Mouse (Mus musculus) gastrocnemius, adult 8-10 months (tissue): ENCODE results near the gene Pik3cd. TPM values are rescaled to one million over a fixed set of nuclear protein-coding genes. Genes with fewer than 3 reads are reported as not detected.
"Not testable (repeated sequence)": the region's sequence is repeated elsewhere in the genome, so short reads cannot be mapped to it uniquely, and the experiment has no call there.

Experiments used
- DNase-seq, 2 experiments: peaks; one replicate each; pipeline ENCODE4 v3.0.0; 2022; ENCODE audit warnings: low spot score in 2 of 2
- total RNA-seq, 4 experiments: library from RNA; stranded (reverse); gene quantifications; 2 replicates each; pipeline ENCODE4 v1.2.4; 2022

The Pik3cd gene
- total RNA-seq = 10 to 100 TPM in 1 of 4 experiments, 1 to 10 TPM in 3; 7.9 to 10.6 (median 8.6) TPM

- peak; percentile 21 to 36 for DNase-seq
Observed at GRCm38 (mm10) chr4:149702210-149702979, at the start of gene Pik3cd. TSS of gene Pik3cd (minus strand) at chr4:149702571.

GRCm38 (mm10) chr4:149750671-149751070 is 48.3 kb upstream of the Pik3cd start:
- no peak for DNase-seq

- not testable (repeated sequence) for DNase-seq
Observed at GRCm38 (mm10) chr4:149749663-149750015, 47.3 kb upstream of the Pik3cd start.

GRCm38 (mm10) chr4:149749003-149749662 is 46.8 kb upstream of the Pik3cd start:
- DNase-seq = no peak

- no peak for DNase-seq
Observed at GRCm38 (mm10) chr4:149744119-149744518, 41.7 kb upstream of the Pik3cd start.

GRCm38 (mm10) chr4:149742011-149742530 is 39.7 kb upstream of the Pik3cd start:
- DNase-seq = no peak

- no peak for DNase-seq
Observed at GRCm38 (mm10) chr4:149740301-149740700, 37.9 kb upstream of the Pik3cd start.

GRCm38 (mm10) chr4:149739478-149739877 is 37.1 kb upstream of the Pik3cd start:
- DNase-seq = no peak

GRCm38 (mm10) chr4:149737383-149738324 is 35.3 kb upstream of the Pik3cd start, which contains the start of gene Tmem201:
TSS of gene Tmem201 (minus strand) at chr4:149738044.
- peak; percentile 83 to 91 for DNase-seq

- peak; percentile 60 to 81 for DNase-seq
Observed at GRCm38 (mm10) chr4:149736581-149736980, 34.2 kb upstream of the Pik3cd start.

GRCm38 (mm10) chr4:149735624-149736250 is 33.4 kb upstream of the Pik3cd start:
- DNase-seq = no peak

- no peak for DNase-seq
Observed at GRCm38 (mm10) chr4:149734730-149735475, 32.5 kb upstream of the Pik3cd start.

- no peak for DNase-seq
Observed at GRCm38 (mm10) chr4:149734246-149734645, 31.9 kb upstream of the Pik3cd start.

GRCm38 (mm10) chr4:149733748-149734147 is 31.4 kb upstream of the Pik3cd start:
- DNase-seq = no peak

- DNase-seq = no peak
Observed at GRCm38 (mm10) chr4:149732800-149733199, 30.4 kb upstream of the Pik3cd start.

GRCm38 (mm10) chr4:149732313-149732712 is 29.9 kb upstream of the Pik3cd start:
- DNase-seq = no peak

GRCm38 (mm10) chr4:149730827-149731226 is 28.5 kb upstream of the Pik3cd start:
- DNase-seq = no peak

GRCm38 (mm10) chr4:149728810-149729209 is 26.4 kb upstream of the Pik3cd start:
- DNase-seq = no peak

GRCm38 (mm10) chr4:149727636-149728035 is 25.3 kb upstream of the Pik3cd start:
- DNase-seq = no peak
